Mouse (Mus musculus) A20 (cell line): ENCODE measurements at regions not wholly inside any gene's neighbourhood (a gene's known extent, or its start where the extent isn't known, plus 50 kb on each side); places are given as distances from the start of the nearest gene placed in this dataset.

Experiments
- DNase-seq: peaks from one replicate; pipeline ENCODE4 v3.0.0-alpha.2; 2011; ENCODE audit warnings: low read depth, low spot score

GRCm38 (mm10) chr5:29870537-29870936 is 134.8 kb upstream of the Gm5129 start:
- DNase-seq, result no peak

DNA sequence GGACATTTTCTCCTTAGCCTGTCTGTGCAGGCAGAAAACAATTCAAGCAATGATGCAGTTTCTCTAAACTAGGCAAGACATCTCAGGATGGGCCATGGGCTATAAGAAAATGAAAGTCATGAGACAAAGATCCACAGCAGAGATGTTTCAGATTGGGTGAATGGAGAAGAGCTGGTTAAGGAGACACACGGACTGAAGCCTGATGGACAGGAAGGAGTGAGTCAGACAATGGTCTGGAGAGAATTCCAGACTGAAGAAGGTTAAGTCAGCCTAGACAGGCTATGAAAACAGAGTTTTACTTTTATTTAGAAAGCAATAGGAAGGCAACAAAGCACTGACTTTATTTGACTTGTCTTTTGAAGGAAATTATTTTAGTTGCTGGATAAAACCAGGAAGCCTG is 137.5 kb upstream of the Il6 start:
- no peak for DNase-seq

- DNase-seq, result no peak
Observed at GRCm38 (mm10) chr5:29887267-29887841, 125.6 kb upstream of the Il6 start.

DNA sequence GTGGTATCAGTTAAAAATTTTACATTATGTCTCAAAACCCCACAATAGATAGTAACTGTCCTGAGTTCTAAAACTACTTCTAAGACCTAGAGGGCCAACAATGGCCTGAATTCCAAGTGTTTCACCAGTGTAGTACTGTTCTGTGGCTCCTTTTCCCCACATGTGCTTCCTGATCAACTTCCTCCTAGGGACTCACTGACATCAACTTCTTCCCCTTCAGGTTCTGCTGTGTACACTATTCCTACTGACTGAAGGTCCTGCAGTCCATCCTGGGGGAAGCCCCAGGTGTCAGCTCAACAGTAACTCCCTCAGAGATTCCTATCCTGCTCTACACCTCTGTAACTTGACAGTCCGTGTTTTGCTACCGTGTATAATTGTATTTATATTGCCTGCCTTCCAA is 120.6 kb upstream of the Il6 start:
- no peak for DNase-seq

DNA sequence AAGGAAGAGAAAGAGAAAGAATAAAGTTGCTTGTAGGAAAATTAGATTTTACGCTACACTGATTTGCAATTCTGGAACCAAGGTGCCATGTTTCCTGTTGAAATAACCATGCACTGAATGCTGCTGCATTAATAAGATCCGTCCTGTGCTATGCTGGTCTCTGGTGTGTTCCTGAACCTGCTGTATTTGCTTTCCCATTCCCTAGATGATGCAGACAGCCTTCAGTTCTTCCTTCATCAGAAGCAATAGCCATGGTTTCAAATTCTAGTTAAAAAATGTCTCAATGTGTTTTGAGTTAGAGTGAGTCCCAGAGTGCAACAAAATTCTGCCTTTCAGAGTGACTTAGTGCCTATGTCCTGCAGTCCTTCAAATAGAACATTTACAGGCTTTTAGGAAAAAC is 120.1 kb upstream of the Il6 start:
- DNase-seq, result peak; percentile 7

DNA sequence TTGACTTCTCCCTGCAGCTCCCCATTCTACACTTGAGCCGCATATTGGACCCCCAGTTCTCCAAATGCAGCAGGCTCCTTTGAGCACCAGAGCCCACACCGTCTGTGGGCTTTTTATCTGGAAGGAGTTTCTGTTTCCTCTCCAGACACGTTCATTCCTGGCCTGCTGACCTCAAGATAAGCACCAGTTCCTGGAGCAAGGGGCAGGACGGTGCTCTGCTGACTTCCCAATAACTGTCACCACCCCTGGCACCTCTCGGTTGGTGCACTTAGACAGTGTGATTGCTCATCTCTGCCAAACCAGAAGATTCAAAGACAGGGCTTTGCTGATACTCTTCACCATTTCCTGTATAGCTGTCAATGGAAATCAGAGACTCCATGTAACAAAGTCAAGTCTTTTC is 119.1 kb upstream of the Il6 start:
- DNase-seq, result no peak

DNA sequence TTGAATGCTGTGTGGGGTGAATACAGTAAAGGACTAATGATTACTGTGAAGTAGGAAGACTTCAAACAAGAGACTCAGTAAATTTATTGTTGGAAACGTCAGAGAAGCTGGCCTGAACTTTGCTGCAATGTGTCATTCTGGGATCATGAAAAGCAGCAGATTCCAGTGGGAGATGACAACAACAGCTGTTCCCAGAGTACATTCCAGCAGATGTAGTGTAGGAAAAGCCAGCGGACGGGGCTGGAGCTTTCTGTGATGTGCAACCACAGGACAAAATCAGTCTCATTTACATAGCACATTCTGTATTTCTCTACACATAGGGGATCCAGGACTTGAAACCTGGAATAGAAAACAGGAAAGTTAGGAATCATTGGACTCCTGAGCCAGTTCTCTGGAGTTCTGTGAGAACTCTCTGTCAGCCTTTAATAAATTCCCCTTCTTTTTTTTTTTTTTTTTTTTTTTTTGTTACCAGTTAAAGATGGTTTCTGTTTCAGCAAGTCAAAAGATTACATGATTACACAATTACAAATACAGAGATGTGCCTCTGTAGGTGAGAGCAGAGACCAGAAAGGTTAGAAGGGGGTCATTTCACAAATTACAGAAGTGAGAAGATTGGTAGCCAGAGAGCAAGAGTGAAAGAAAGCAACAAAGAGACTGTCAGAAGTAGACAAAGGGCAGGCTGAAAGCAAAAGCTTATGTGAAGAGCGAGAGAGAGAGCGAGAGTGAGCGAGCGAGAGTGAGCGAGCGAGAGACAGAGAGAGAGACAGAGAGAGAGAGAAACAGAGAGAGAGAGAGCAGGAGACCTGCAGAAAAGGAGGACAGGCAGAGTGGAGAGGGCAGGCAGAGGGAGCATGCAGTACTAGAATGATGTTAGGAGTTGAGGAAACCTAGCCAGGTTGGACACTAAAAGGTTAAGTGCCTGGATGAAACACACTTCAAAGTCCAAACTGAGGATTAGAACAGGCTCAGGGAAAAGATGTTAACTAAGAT is 118.0 kb upstream of the Il6 start:
- peak; percentile 35 for DNase-seq

- DNase-seq, result no peak
Observed at GRCm38 (mm10) chr5:29897617-29898016, 115.3 kb upstream of the Il6 start.

GRCm38 (mm10) chr5:29901716-29902115 is 111.2 kb upstream of the Il6 start:
- no peak for DNase-seq

- DNase-seq, result no peak
Observed at GRCm38 (mm10) chr5:29920295-29920694, 92.6 kb upstream of the Il6 start.

- DNase-seq, result no peak
Observed at GRCm38 (mm10) chr5:29925527-29925926, 87.4 kb upstream of the Il6 start.

DNA sequence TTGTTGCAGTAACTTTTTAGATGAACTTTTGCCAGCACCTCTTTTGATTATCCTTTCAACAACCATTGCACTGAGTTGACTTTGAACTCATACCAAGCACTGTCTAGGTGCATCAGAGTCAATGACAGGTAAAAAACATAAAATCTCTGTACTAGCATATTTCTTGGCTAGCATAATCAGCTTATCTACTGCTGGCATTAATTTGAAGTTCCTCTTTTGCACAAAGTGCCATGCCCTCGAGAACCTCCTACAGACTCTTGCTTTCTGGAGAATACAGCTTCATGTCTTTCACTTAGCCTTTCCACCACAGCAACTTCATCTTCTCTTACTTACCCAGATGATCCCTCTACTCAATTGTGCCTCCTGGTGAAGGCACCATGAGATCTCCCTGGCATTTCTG is 85.3 kb upstream of the Il6 start:
- DNase-seq, result no peak

DNA sequence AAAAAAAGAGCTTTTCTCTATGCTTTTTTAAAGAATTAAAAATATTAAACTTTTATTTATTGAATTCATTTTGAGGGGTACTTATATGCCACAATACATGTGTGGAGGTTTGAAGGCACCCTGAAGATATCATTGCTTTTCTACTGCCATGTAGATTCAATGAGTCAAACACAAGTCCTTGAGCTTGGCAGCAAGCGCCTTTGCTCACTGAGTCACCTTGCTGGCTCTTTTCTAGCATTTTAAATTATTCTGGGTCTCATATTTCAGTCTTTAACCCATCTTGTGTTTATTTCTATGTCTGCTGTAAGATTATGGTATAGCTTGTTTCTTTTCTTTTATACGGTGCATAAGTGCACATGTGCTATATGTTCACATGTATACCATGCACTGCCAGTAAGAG is 83.5 kb upstream of the Il6 start:
- no peak for DNase-seq

DNA sequence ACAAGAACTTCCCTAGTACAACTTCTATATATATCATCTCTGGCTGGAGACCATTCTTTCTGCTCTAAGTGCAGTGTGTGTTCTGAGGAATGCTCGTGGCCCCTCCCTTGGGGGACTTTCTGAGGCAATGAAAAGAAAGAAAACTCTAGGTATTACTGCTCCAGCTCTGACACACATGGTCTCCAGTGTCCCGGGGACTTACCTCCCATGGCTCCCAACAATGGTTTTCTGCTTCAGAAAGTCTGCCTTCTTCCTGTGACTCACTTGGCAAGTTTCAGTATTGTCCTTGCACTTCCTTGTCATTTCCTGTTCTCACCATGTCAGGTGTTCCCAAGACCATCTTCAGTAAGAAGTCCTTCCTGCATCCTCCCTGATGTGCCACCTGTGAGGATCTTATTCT is 65.7 kb upstream of the Il6 start:
- no peak for DNase-seq

- DNase-seq, result peak; percentile 42
Observed at GRCm38 (mm10) chr5:29948161-29948560, 64.8 kb upstream of the Il6 start.

- no peak for DNase-seq
Observed at GRCm38 (mm10) chr5:29950456-29951170, 62.3 kb upstream of the Il6 start.

- DNase-seq, result no peak
Observed at GRCm38 (mm10) chr5:29951381-29952350, 61.2 kb upstream of the Il6 start.
